Mouse (Mus musculus) adrenal gland, adult (tissue): ENCODE results near the gene Cyba.
A peak's percentile ranks its signal among the peaks of the same experiment; 100 is the strongest.

Experiments
- DNase-seq, 2 experiments: peaks; one replicate each; pipeline ENCODE4 v3.0.0; 2022 to 2023; ENCODE audit warnings: low spot score in 1 of 2; ENCODE audit not compliant: inconsistent age in 2 of 2

The Cyba gene

GRCm38 (mm10) chr8:122423659-122424058 is 9.1 kb downstream of the Cyba start:
- DNase-seq, result no peak

GRCm38 (mm10) chr8:122423217-122423616 is 9.5 kb downstream of the Cyba start:
- DNase-seq, result no peak

GRCm38 (mm10) chr8:122421376-122422070 is 11.2 kb downstream of the Cyba start, which contains the start of gene Il17c:
Il17c (plus strand) TSS chr8:122422020.
- DNase-seq, result no peak

GRCm38 (mm10) chr8:122419881-122420555 is 12.7 kb downstream of the Cyba start:
- no peak for DNase-seq

GRCm38 (mm10) chr8:122415554-122415953 is 17.2 kb downstream of the Cyba start:
- no peak for DNase-seq

GRCm38 (mm10) chr8:122414311-122414710 is 18.4 kb downstream of the Cyba start:
- no peak for DNase-seq

- DNase-seq, result no peak
Observed at GRCm38 (mm10) chr8:122407678-122408077, 25.1 kb downstream of the Cyba start.

GRCm38 (mm10) chr8:122405146-122405805 is 27.5 kb downstream of the Cyba start:
- DNase-seq, result no peak

- DNase-seq, result no peak
Observed at GRCm38 (mm10) chr8:122398186-122398585, 34.5 kb downstream of the Cyba start.

- DNase-seq, result no peak
Observed at GRCm38 (mm10) chr8:122395291-122395690, 37.4 kb downstream of the Cyba start.

GRCm38 (mm10) chr8:122393717-122394116 is 39.0 kb downstream of the Cyba start:
- DNase-seq, result no peak

GRCm38 (mm10) chr8:122390758-122391157 is 42.0 kb downstream of the Cyba start:
- DNase-seq, result no peak

- DNase-seq, result no peak
Observed at GRCm38 (mm10) chr8:122389357-122389756, 43.4 kb downstream of the Cyba start.

- DNase-seq, result no peak
Observed at GRCm38 (mm10) chr8:122383039-122383438, 49.7 kb downstream of the Cyba start.

GRCm38 (mm10) chr8:122376365-122377231 is 56.1 kb downstream of the Cyba start, which contains the start of gene Zc3h18:
Zc3h18 (plus strand) TSS chr8:122376609.
- peak; percentile 99 to 100 for DNase-seq

GRCm38 (mm10) chr8:122375751-122376364 is 56.9 kb downstream of the Cyba start:
- DNase-seq, result no peak

GRCm38 (mm10) chr8:122375320-122375719 is 57.4 kb downstream of the Cyba start:
- no peak for DNase-seq
